Mouse (Mus musculus): ENCODE data around the gene Adh5. TPM values are rescaled to one million over a fixed set of nuclear protein-coding genes. Genes with fewer than 3 reads are reported as not detected.

Gene Adh5
- polyA plus RNA-seq, 1 experiment from 2014 or later: 222 TPM

- no peak for ATAC-seq
- H3K36me3 ChIP-seq: no peaks in the 10 kb centered on the region
- H3K4me1 ChIP-seq (replicated peaks): no peaks in the 10 kb centered on the region
- no peak overlapping the region for H3K4me2 ChIP-seq (replicated peaks)
- no peak overlapping the region for H3K27ac ChIP-seq
- 25% methylated on average over 1 of the region's 1 CpGs for WGBS
- no peak overlapping the region for H3K4me3 ChIP-seq (replicated peaks)
- no peak overlapping the region for H3K9ac ChIP-seq
- H3K9me3 ChIP-seq: no peaks in the 10 kb centered on the region
- H3K27me3 ChIP-seq (replicated peaks): no peaks in the 10 kb centered on the region
Observed at GRCm38 (mm10) chr3:138494565-138494964, 51.7 kb downstream of the Adh5 start.

- no peak overlapping the region for H3K27ac ChIP-seq
- no peak for ATAC-seq
- H3K27me3 ChIP-seq (replicated peaks): no peaks in the 10 kb centered on the region
- H3K4me2 ChIP-seq (replicated peaks): no peak overlapping the region
- no peaks in the 10 kb centered on the region for H3K9me3 ChIP-seq
- 78% methylated on average over 11 of the region's 11 CpGs for WGBS
- H3K4me3 ChIP-seq (replicated peaks): no peak overlapping the region
- no peaks in the 10 kb centered on the region for H3K36me3 ChIP-seq
- no peak overlapping the region for H3K9ac ChIP-seq
- no peaks in the 10 kb centered on the region for H3K4me1 ChIP-seq (replicated peaks)
Observed at GRCm38 (mm10) chr3:138495166-138496145, 52.6 kb downstream of the Adh5 start.

- no peak for ATAC-seq
- Histone ChIP-seq H3K27ac (no peak overlapping the region), H3K9me3 (no peaks in the 10 kb centered on the region), H3K4me2 (replicated peaks) (no peak overlapping the region), H3K36me3 (no peaks in the 10 kb centered on the region), H3K27me3 (replicated peaks) (no peaks in the 10 kb centered on the region), H3K9ac (no peak overlapping the region), H3K4me1 (replicated peaks) (no peaks in the 10 kb centered on the region), H3K4me3 (replicated peaks) (no peak overlapping the region)
- WGBS: 65% methylated on average over 4 of the region's 4 CpGs
Observed at GRCm38 (mm10) chr3:138498731-138499130, 55.8 kb downstream of the Adh5 start.

- no peaks in the 10 kb centered on the region for H3K9me3 ChIP-seq
- no peaks in the 10 kb centered on the region for H3K4me1 ChIP-seq (replicated peaks)
- no peak overlapping the region for H3K9ac ChIP-seq
- no peak overlapping the region for H3K27ac ChIP-seq
- ATAC-seq: no peak
- H3K4me3 ChIP-seq (replicated peaks): no peak overlapping the region
- 67% methylated on average over 15 of the region's 15 CpGs for WGBS
- H3K4me2 ChIP-seq (replicated peaks): no peak overlapping the region
- H3K27me3 ChIP-seq (replicated peaks): no peaks in the 10 kb centered on the region
- H3K36me3 ChIP-seq: no peaks in the 10 kb centered on the region
Observed at GRCm38 (mm10) chr3:138499854-138500740, 57.2 kb downstream of the Adh5 start.

DNA sequence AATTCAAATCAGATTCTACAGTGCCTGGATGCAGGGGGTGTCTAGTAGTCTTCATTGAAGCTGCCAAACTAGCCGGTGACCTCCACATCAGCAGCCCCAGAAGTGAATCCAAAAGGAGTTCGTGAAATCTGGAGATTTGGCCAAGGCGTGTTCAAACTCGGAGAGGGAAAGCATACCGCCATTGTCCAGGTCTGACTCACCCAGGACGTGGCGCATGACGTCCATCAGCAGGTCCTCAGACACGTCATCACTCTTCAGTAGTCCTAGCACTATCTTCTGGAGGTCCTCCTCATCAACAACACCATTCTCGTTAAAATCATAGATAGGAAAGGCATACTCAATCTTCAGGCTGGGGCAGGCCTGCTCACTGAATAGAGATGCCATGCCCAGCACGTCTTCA lies 60.9 kb downstream of the Adh5 start:
- no peak for ATAC-seq
- 88% methylated on average over 11 of the region's 11 CpGs for WGBS

More for the DNA sequence above, 60.9 kb downstream of the Adh5 start:
- H3K27me3 ChIP-seq (replicated peaks): no peaks in the 10 kb centered on the region
- H3K4me2 ChIP-seq (replicated peaks): no peak overlapping the region
- H3K9me3 ChIP-seq: no peaks in the 10 kb centered on the region
- H3K4me3 ChIP-seq (replicated peaks): no peak overlapping the region
- no peak overlapping the region for H3K27ac ChIP-seq
- no peaks in the 10 kb centered on the region for H3K36me3 ChIP-seq
- no peaks in the 10 kb centered on the region for H3K4me1 ChIP-seq (replicated peaks)
- H3K9ac ChIP-seq: no peak overlapping the region

Other genes starting within 250 kb of the Adh5 start
- gene 4930579F01Rik, start 249.3 kb upstream of the Adh5 start, polyA plus RNA-seq (2015; fragmentation: Nextera tagmentation; extraction: Ambion mirVana): 0.20 TPM in 1 of 2 replicates, not detected in the other
- 0.21 and 0.30 TPM in 2 replicates for gene Adh7, start 225.3 kb upstream of the Adh5 start, polyA plus RNA-seq (2015; fragmentation: Nextera tagmentation; extraction: Ambion mirVana)
- 396 and 436 TPM in 2 replicates for gene Adh1, start 182.1 kb upstream of the Adh5 start, polyA plus RNA-seq (2015; fragmentation: Nextera tagmentation; extraction: Ambion mirVana)
- 1.7 and 2.3 TPM in 2 replicates for gene Adh6a, start 129.8 kb upstream of the Adh5 start, polyA plus RNA-seq (2015; fragmentation: Nextera tagmentation; extraction: Ambion mirVana)
- gene Adh6b, start 101.3 kb upstream of the Adh5 start, polyA plus RNA-seq (2015; fragmentation: Nextera tagmentation; extraction: Ambion mirVana): 0.16 and 0.19 TPM in 2 replicates
- 0.13 and 0.31 TPM in 2 replicates for gene Adh4, start 27.6 kb upstream of the Adh5 start, polyA plus RNA-seq (2015; fragmentation: Nextera tagmentation; extraction: Ambion mirVana)
- 48.0 and 48.4 TPM in 2 replicates for gene Metap1, start 46.4 kb downstream of the Adh5 start, polyA plus RNA-seq (2015; fragmentation: Nextera tagmentation; extraction: Ambion mirVana)
- 308 and 309 TPM in 2 replicates for gene Eif4e, start 83.1 kb downstream of the Adh5 start, polyA plus RNA-seq (2015; fragmentation: Nextera tagmentation; extraction: Ambion mirVana)